Mouse (Mus musculus) olfactory bulb, adult 2 months (tissue): ENCODE measurements around the gene Anapc15. TPM values are rescaled to one million over a fixed set of nuclear protein-coding genes. Genes with fewer than 3 reads are reported as not detected.

Source experiments
- H3K27ac ChIP-seq: fragments of 200-500 bp; 2 replicates; pipeline ENCODE4 v1.5.1; 2012; ENCODE audit warnings: low read depth, low read length; ENCODE audit not compliant: insufficient read depth
- H3K4me1 ChIP-seq: fragments of 200-500 bp; 2 replicates; pipeline ENCODE4 v1.6.1; 2012; ENCODE audit warnings: low read length; ENCODE audit not compliant: control insufficient read depth, insufficient read depth
- H3K4me3 ChIP-seq: fragments of 200-500 bp; 2 replicates; pipeline ENCODE4 v1.5.1; 2012; ENCODE audit warnings: mild to moderate bottlenecking, low read depth, low read length, moderate library complexity; ENCODE audit not compliant: insufficient read depth
- CTCF ChIP-seq: fragments of 200-500 bp; IDR thresholded peaks from 2 replicates; pipeline ENCODE4 v1.5.1; 2012; ENCODE audit warnings: low read depth, mild to moderate bottlenecking, low read length, moderate library complexity; ENCODE audit not compliant: insufficient read depth
- POLR2A ChIP-seq: fragments of 200-500 bp; IDR thresholded peaks from 2 replicates; pipeline ENCODE4 v1.6.1; 2012; ENCODE audit warnings: mild to moderate bottlenecking, low read depth, low read length, moderate library complexity; ENCODE audit not compliant: insufficient read depth
- WGBS: fragments of 180-500 bp; shearing (Covaris S2); methylation state at CpG from one replicate; pipeline ENCODE4 v1.1.7; 2018; 5-methylcytosine and 5-hydroxymethylcytosine counted together
- polyA plus RNA-seq: library from polyadenylated mRNA; stranded (reverse); fragments of >200 nt; gene quantifications from 2 replicates; pipeline ENCODE4 v1.2.4, GENCODE M21; 2012; ENCODE audit warnings: low replicate concordance; ENCODE audit not compliant: missing spikeins, insufficient read depth, insufficient read length

The Anapc15 gene
- polyA plus RNA-seq, 1 experiment, result not detected

- H3K4me1 ChIP-seq, result peaks cover 3% of the 10 kb centered on the region; the same call in 1 of the 2 replicates
- WGBS, result 99% methylated on average over 4 of the region's 4 CpGs
- H3K4me3 ChIP-seq, result no peak overlapping the region
- TF ChIP-seq POLR2A, result no peak
- no peak for TF ChIP-seq CTCF
- H3K27ac ChIP-seq, result no peak overlapping the region
Observed at GRCm38 (mm10) chr7:101867482-101867881, 4.0 kb downstream of the Anapc15 start.

GRCm38 (mm10) chr7:101868241-101869162 is 5.0 kb downstream of the Anapc15 start:
- Histone ChIP-seq H3K27ac (no peak overlapping the region), H3K4me1 (peaks cover 3% of the 10 kb centered on the region; the same call in 1 of the 2 replicates), H3K4me3 (no peak overlapping the region)
- TF ChIP-seq POLR2A (no peak), CTCF (no peak)
- WGBS, result 67% methylated on average over 13 of the region's 13 CpGs

- H3K4me1 ChIP-seq, result peaks cover 3% of the 10 kb centered on the region; the same call in 1 of the 2 replicates
- H3K4me3 ChIP-seq, result no peak overlapping the region
- no peak for TF ChIP-seq POLR2A
- no peak for TF ChIP-seq CTCF
- 65% methylated on average over 7 of the region's 7 CpGs for WGBS
- no peak overlapping the region for H3K27ac ChIP-seq
Observed at GRCm38 (mm10) chr7:101869163-101869500, 5.6 kb downstream of the Anapc15 start.

- Histone ChIP-seq H3K27ac (no peak within 1 kb of the TSS), H3K4me1 (peaks cover 3% of the 10 kb centered on the region; the same call in 1 of the 2 replicates), H3K4me3 (no peak within 1 kb of the TSS)
- no peak for TF ChIP-seq POLR2A
- 91% methylated on average over 2 of the region's 2 CpGs for WGBS
Observed at GRCm38 (mm10) chr7:101870629-101871028, 7.1 kb downstream of the Anapc15 start, which contains the start of gene Folr1. Folr1 (minus strand) TSS chr7:101870788.

- Histone ChIP-seq H3K27ac (no peak overlapping the region), H3K4me1 (peaks cover 3% of the 10 kb centered on the region; the same call in 1 of the 2 replicates), H3K4me3 (no peak overlapping the region)
- 88% methylated on average over 3 of the region's 3 CpGs for whole genome bisulfite sequencing
- TF ChIP-seq POLR2A (no peak), CTCF (no peak)
Observed at GRCm38 (mm10) chr7:101871296-101871695, 7.8 kb downstream of the Anapc15 start.

GRCm38 (mm10) chr7:101875978-101876377 is 12.5 kb downstream of the Anapc15 start:
- no peak for TF ChIP-seq POLR2A
- TF ChIP-seq CTCF, result no peak
- WGBS, result 97% methylated on average over 1 of the region's 1 CpGs
- H3K27ac ChIP-seq, result no peak overlapping the region
- no peak overlapping the region for H3K4me3 ChIP-seq
- no peaks in the 10 kb centered on the region for H3K4me1 ChIP-seq

GRCm38 (mm10) chr7:101880855-101881254 is 17.3 kb downstream of the Anapc15 start:
- 72% methylated on average over 4 of the region's 4 CpGs for whole genome bisulfite sequencing
- Histone ChIP-seq H3K27ac (no peak overlapping the region), H3K4me3 (no peak overlapping the region), H3K4me1 (no peaks in the 10 kb centered on the region)
- TF ChIP-seq POLR2A (no peak), CTCF (no peak)

GRCm38 (mm10) chr7:101882413-101883154 is 19.1 kb downstream of the Anapc15 start:
- no peak overlapping the region for H3K27ac ChIP-seq
- H3K4me1 ChIP-seq, result no peaks in the 10 kb centered on the region
- TF ChIP-seq CTCF, result no peak
- WGBS, result 67% methylated on average over 9 of the region's 9 CpGs
- H3K4me3 ChIP-seq, result no peak overlapping the region

GRCm38 (mm10) chr7:101884160-101884559 is 20.6 kb downstream of the Anapc15 start:
- TF ChIP-seq CTCF (no peak), POLR2A (no peak)
- Histone ChIP-seq H3K4me3 (no peak overlapping the region), H3K27ac (no peak overlapping the region), H3K4me1 (no peaks in the 10 kb centered on the region)
- 100% methylated on average over 4 of the region's 4 CpGs for WGBS
